In the genomic region with DNA sequence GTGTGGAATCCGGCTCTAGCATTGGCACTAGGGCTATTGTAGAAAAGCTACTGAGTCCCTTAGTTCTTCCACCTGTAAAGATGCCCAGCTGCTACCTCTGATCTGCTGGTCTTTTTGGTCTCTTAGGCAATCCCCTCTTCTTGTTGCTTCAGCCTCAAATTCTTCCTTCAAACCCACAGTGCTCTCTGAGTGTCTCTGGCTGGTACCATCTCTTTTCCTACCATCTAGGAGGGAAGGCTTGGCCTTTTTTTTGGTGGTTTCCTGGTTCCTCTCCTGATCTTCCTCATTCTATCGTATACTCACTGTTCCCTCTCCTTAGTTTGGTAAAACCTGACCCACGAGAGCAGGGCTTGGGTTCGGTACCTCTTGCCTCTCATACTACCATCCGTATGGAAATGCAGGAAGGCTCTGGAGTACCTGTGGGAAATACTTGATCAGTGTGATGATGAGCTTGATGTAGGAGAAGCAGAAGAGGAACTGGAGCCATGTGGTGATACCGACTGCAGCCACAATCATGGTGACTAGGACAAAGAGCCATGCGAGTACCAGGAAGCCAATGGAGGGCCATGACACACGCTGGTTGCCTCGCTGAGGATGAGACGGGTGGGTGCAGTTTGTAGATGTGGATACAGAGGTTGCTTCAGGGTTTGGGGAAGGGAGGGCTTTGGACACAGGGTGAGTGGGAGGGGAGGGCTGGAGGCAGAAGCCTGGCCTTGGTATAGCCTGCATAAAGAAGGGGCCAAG, we compare ENCODE assay signal across 18 mouse cellular contexts. TPM values are rescaled to one million over a fixed set of nuclear protein-coding genes. Genes with fewer than 3 reads are reported as not detected.
"Had no signal": no experiment of that assay in that cellular context is flagged by ENCODE, and none has a peak within 500 bp of the region (broad histone marks: within the 10 kb centered on the region; RNA-seq: fewer than 3 reads in every experiment).

No protein-coding gene starts in this region.

- H3K9ac ChIP-seq: liver, embryonic 13.5 days; neural tube, embryonic 13.5 days had no signal

- ATAC-seq: intestine, postnatal 0 days had no signal

- H3K27ac ChIP-seq: liver, embryonic 13.5 days; neural tube, embryonic 13.5 days had no signal

- H3K4me2 ChIP-seq: liver, embryonic 13.5 days; midbrain, embryonic 11.5 days; neural tube, embryonic 13.5 days had no signal

- H3K4me3 ChIP-seq: liver, embryonic 13.5 days; neural tube, embryonic 13.5 days had no signal

- DNase-seq: kidney, adult 8-10 months; kidney, postnatal 14 days; kidney, postnatal 4 days; liver, embryonic 13.5 days; lung, adult 2 months; lung, postnatal 10 days; lung, postnatal 36 days; midbrain, embryonic 14.5 days; retina, postnatal 1 day; right cerebral cortex, postnatal 25 days; thymus, adult 18-20 months; thymus, postnatal 36 days had no signal

- H3K27me3 ChIP-seq: liver, embryonic 13.5 days; neural tube, embryonic 13.5 days had no signal

- H3K4me1 ChIP-seq: neural tube, embryonic 13.5 days had no signal

- H3K9me3 ChIP-seq: liver, embryonic 13.5 days; neural tube, embryonic 13.5 days had no signal

RNA-seq across cellular contexts. Expression of gene P2rx5, which starts 25.8 kb away (rescaled TPM):
- total RNA-seq: megakaryocyte-erythroid progenitor cell, adult 5-6 weeks; midbrain, postnatal 0 days; neutrophil, adult 5-6 weeks had no signal
- polyA plus RNA-seq: midbrain, embryonic 14.5 days had no signal
